Mouse (Mus musculus): ENCODE data around the gene Med27.
A peak's percentile ranks its signal among the peaks of the same experiment; 100 is the strongest.

Gene Med27

GRCm38 (mm10) chr2:29346629-29347271 is at the start of gene Med27:
TSS of gene Med27 (plus strand) at chr2:29346819.
- DNase-seq = peak; percentile 96

DNA sequence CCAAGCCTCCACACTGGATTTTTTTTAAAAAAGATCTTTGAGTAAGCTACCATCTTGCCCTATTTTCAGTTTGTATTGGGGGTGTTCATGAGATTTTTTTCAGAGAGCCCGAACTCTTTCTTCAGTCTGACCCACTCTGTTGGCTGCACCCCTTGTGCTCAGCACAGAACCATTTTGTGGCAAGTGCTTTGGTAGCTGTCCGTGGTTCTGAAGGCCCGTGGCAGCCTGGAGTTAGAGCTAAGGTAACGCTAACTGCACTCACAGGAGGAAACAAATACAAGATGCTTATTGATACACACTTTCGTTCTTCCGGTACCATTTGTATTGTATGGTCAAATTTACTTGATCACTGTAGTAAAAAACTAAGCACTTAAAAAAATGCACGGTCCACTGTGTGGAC is 36.7 kb upstream of the Med27 start:
- no peak for DNase-seq

GRCm38 (mm10) chr2:29312058-29312457 is 34.6 kb upstream of the Med27 start:
- DNase-seq = no peak

- peak; percentile 32 for DNase-seq
Measured at GRCm38 (mm10) chr2:29317906-29318470, 28.6 kb upstream of the Med27 start.

DNA sequence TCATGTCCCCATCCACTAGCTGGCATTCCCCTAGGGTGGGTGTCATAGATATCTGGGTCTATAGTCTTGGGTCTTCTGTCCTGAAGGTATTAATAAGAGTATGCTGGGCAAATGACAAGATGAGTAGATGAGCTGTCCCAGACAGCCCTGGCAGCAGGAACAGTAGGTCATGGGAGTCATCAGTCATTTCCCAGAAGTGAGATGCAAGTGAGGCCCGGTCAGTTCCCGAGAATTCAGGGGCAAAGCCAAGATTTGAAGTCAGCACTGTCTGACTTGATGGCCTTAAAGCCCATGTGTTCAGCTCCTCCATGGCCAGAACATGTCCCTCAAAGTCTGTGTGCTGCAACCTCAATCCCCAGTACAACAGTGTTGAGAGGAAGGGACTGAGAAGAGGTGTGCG is 28.0 kb upstream of the Med27 start:
- DNase-seq = no peak

DNA sequence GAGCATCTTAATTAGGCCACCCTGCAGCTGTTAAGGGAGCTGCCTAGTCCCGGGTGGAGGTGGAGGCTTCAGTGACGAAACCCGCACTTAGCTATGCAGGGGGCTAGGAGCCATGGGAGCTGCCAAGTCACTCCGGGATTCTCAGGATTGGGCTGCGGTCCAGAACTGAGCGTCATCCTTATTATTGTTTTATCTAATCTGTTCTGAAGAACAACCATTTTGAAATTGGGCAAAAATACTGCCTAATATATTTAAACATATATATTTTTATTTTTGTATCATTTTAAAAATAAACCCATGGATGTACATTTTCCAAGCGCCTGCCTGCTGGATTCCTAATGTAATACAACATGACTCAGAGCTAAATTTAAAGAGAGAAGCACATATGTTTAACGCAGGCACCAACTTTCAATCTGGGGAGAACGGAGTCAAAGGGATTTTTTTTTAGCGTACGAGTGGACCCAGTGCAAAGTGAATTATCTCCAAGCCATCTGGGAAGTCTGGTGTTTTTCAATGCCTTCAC is 26.3 kb upstream of the Med27 start:
- DNase-seq = peak; percentile 65

DNA sequence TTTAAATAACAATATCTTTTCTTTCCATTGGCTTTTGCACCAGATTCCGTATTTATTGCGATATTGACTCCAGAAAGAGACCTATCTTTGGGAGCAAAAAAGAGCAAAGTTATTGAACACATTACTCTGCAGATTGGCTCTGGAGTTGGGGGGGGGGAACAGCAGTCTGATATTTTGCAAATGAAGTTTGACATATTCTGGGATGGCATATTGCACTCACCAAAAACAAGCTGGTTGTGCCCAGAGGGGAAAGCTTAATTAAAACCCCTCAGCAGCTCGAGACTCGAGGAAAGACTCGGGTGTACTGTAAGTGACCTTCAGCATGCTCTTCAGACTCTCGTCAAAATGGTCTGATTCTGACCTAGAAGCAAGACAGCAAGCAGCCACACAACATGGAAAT is 25.8 kb upstream of the Med27 start:
- no peak for DNase-seq

DNA sequence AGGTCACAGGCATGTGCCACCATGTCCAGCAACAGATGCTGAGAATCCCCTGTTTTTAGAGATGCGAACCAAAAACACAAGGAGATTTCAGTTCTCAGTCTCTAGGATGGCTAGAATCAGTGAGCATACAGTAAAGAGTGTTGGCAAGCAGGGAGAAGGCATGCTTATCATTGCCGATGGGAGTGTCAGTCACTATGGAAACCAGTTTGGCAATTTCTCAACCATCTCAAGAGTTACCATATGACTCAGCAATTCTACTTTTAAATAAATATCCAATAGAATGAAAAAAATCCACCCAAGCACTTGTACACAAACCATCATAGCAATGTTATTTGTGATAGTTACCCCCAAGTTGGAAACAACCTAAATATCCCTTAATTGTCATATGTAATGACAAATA is 22.2 kb upstream of the Med27 start:
- peak; percentile 66 for DNase-seq

GRCm38 (mm10) chr2:29330471-29330870 is 16.1 kb upstream of the Med27 start:
- DNase-seq = no peak

DNA sequence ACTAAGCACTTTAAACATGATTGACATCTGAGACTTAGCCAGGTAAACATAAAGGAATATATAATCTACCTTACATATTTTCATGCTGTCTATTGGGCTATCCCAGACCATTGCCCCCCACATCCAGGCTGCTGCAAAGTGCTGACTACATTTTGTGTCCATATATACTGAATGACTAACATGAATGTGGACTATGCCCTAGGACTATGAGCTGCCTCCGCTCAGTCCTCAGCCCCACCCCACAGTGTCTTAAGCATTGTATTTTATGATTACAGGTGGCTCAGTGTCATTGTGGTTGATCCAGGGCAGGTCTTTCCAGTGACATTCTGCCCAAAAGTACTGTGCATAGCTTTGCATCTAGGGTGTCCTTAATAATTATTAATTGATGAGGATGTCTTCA is 8.2 kb upstream of the Med27 start:
- no peak for DNase-seq

DNA sequence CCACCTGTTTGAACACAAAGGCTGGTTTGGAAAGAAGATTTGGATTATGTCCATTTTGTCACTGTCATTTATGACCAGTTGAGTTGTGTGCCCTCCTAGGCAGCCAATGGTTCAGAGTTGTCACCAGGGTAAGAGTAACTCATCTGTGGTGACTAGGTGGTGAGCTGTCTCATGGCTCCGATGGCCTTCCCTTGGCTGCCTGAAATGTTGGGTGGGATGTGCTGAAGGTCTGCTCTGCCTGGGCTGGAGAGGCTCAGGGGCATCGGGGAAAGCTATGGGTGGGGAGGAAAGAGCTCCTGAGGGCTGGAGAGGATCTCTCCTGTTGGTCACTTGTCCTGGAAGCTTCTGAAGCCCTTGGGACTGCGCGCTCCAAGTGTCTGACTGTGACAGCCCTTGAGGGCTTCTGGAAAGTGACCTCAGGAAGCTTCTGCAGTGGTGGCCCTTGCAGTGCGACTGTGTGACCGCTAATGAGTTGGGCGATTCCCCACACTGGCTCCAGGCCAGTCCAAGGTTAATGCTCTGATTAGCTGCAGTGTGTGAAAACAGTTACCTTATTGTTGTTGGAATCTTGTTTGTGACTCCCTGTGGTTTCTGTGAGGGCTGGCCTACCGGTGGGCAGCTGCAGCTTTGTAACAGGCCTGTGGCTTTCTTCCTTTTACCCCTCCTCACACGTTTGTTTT is 12.2 kb downstream of the Med27 start:
- DNase-seq = no peak

GRCm38 (mm10) chr2:29360956-29361355 is 14.3 kb downstream of the Med27 start:
- no peak for DNase-seq

GRCm38 (mm10) chr2:29365000-29365695 is 18.5 kb downstream of the Med27 start:
- DNase-seq = no peak

DNA sequence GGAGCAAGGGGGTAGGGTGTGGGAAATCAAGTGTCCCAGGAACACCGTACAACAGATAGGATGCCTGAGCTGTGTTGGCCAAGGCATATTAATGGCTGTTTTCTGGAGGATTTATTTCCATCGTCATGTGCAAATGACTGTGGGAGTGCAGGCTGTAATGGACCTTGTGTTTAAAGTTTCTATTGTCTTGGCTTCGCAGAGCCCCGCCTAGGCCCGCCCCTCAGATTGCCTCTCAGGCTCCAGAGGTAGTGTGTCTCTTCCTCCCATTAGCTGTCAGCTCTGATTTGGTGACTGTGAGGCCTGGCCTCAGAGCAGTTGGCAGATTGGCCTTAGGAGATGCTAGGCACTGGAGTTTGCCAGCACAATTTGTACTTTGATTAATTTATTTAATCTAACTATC is 22.1 kb downstream of the Med27 start:
- no peak for DNase-seq

- no peak for DNase-seq
Measured at GRCm38 (mm10) chr2:29372176-29372575, 25.6 kb downstream of the Med27 start.

DNA sequence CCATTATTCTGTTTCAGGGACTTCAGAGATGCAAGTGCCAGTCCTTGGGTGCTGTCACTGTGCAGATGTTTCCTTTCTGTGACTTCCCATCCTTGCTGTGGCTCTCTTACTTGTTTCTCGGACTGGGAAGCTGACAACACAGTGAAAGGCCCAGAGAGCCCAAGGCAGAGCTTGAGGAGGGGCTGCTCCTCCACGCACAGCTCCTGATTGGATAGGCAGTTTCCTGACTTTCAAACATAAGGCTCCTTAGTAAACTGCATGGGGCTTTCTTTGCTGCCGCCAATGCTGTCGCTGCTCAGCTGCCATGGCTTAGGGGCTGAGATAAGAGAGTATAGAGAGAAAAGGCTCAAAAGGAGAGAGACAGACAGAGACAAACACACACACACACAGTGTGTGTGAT is 35.1 kb downstream of the Med27 start:
- DNase-seq = no peak

- DNase-seq = no peak
Measured at GRCm38 (mm10) chr2:29382583-29382982, 36.0 kb downstream of the Med27 start.

GRCm38 (mm10) chr2:29383133-29383532 is 36.5 kb downstream of the Med27 start:
- no peak for DNase-seq

GRCm38 (mm10) chr2:29385405-29385804 is 38.8 kb downstream of the Med27 start:
- no peak for DNase-seq

DNA sequence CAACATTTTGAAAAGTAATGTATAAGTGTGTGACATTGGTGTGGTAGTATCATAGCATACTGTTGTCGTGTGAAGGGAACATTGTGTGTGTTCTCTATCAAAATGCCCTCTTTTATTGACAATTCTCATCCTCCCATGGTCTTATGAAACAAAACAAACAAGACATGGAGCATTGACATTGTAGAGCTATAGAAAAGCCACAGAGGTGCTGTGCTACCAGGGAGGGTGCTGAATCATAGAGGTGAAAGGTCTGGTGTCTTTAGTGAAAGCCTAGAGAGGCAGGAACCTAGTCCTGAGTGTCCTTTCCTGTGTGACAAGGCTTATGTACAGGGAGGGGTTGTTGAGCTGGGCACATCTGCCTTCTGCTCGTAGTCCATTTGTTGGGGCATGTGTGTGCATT is 40.6 kb downstream of the Med27 start:
- no peak for DNase-seq

DNA sequence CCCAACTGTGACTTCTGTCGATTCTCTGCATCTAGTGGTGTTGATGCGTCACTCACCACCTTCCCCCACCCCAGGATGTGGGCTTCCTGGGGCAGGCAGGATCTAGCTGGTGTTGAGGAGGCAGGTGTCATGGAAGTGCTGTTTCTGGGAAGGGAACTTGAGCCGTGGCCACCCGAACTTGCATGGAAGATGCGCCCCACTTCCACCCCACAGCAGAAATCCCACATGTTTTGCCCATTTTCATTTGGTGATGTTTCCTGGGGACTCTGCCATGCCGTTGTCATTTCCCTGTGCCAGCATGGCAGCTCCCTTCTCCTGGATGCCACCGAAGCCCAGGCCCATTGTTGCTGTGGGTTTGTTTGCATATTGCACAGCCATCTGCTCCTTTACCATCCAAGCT is 42.3 kb downstream of the Med27 start:
- DNase-seq = peak; percentile 45

GRCm38 (mm10) chr2:29391086-29391485 is 44.5 kb downstream of the Med27 start:
- DNase-seq = no peak

DNA sequence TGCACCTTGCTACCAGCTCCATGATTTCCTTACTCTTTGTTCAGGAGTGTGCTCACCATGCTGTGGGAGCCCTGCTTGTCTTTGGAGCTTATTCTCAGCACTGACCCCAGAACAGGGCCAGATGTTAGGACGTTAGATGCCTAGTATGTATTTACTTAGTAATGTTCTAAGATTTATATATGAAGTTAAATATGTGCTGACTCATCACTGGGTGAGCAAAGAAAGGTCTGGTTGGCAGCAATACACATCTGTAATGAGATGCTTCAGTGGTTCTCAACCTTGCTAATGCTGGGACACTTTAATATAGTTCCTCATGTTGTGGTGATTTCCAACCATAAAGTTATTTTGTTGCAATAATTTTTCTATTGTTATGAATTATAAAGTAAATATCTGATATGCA is 45.4 kb downstream of the Med27 start:
- DNase-seq = no peak

GRCm38 (mm10) chr2:29400234-29400633 is 53.6 kb downstream of the Med27 start:
- DNase-seq = peak; percentile 47

All from layer of hippocampus, adult 9-11 months (tissue).